Mouse (Mus musculus) kidney, adult 2 months (tissue): Measurements from ENCODE around the gene Ccl28. TPM values are rescaled to one million over a fixed set of nuclear protein-coding genes. Genes with fewer than 3 reads are reported as not detected.

ENCODE experiments used
- DNase-seq: peaks from one replicate; pipeline ENCODE4 v3.0.0; 2021
- H3K27ac ChIP-seq: fragments of 200-500 bp; 2 replicates; pipeline ENCODE4 v1.5.1; 2012; ENCODE audit warnings: low read depth, low read length, control low read depth, inconsistent platforms; ENCODE audit not compliant: insufficient read depth
- H3K27me3 ChIP-seq: fragments of 200-500 bp; replicated peaks from 2 replicates; pipeline ENCODE4 v1.6.1; 2012; ENCODE audit warnings: mild to moderate bottlenecking, moderate library complexity, low read length, inconsistent platforms; ENCODE audit not compliant: control insufficient read depth, insufficient read depth
- H3K36me3 ChIP-seq: fragments of 200-500 bp; 2 replicates; pipeline ENCODE4 v1.6.1; 2012; ENCODE audit warnings: mild to moderate bottlenecking, moderate library complexity, low read length, inconsistent platforms; ENCODE audit not compliant: control insufficient read depth, insufficient read depth
- H3K4me1 ChIP-seq: fragments of 200-500 bp; 2 replicates; pipeline ENCODE4 v1.6.1; 2011; ENCODE audit warnings: low read length; ENCODE audit not compliant: control insufficient read depth, insufficient read depth
- H3K4me3 ChIP-seq: fragments of 200-500 bp; 2 replicates; pipeline ENCODE4 v1.5.1; 2011; ENCODE audit warnings: mild to moderate bottlenecking, low read depth, low read length, control low read depth; ENCODE audit not compliant: insufficient read depth
- CTCF ChIP-seq: fragments of 200-500 bp; conservative IDR thresholded peaks from 2 replicates; pipeline ENCODE4 v1.5.1; 2011; ENCODE audit warnings: low read depth, mild to moderate bottlenecking, control low read depth, low read length, moderate library complexity, mixed read lengths; ENCODE audit not compliant: insufficient read depth, insufficient read length
- POLR2A ChIP-seq: fragments of 200-500 bp; IDR thresholded peaks from one replicate; pipeline ENCODE4 v1.6.1; 2011; ENCODE audit warnings: low read depth, low read length, control low read depth
- WGBS: fragments of 180-500 bp; shearing (Covaris S2); methylation state at CpG from one replicate; pipeline ENCODE4 v1.1.7; 2018; 5-methylcytosine and 5-hydroxymethylcytosine counted together
- polyA plus RNA-seq: library from polyadenylated mRNA; depleted of rRNA; stranded (reverse); fragments of >200 nt; gene quantifications from 2 replicates; pipeline ENCODE4 v1.2.3, GENCODE M21; 2012; rRNA removed

Ccl28 gene
- polyA plus RNA-seq, 1 experiment: 2.3 TPM

DNA sequence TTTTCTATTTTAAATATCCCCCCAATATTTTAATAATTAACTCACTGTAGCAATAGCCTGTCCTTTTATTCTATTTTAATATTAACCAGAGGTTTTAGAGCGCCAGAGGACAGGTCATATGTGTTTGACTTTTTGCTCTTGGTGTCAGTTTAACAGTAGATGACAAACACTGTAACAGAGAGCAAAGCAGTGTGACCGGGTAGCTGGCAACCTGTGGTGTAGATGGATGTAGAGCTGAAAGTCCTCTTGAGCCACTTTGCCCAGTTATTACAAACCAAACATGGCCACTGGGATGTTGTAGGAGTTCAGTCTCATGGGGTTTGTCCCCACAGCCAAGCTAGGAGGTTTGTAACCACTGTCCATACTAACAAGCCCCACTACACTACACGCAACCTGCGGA lies 74.8 kb downstream of the Ccl28 start:
- Histone ChIP-seq H3K27me3 (no peaks in the 10 kb centered on the region), H3K36me3 (peaks cover 24% of the 10 kb centered on the region), H3K27ac (peak overlapping the region; percentile 98), H3K4me3 (no peak overlapping the region), H3K4me1 (peaks cover 21% of the 10 kb centered on the region; the same call in 1 of the 2 replicates)
- peak; percentile 85 for DNase-seq
- no peak for TF ChIP-seq CTCF
- no peak for TF ChIP-seq POLR2A
- 47% methylated on average over 4 of the region's 4 CpGs for WGBS

Other genes with a start within 250 kb of the Ccl28 start
- 19.8 and 23.9 TPM in 2 replicates for gene Paip1, start 195.2 kb upstream of the Ccl28 start, polyA plus RNA-seq
- 22.3 and 23.3 TPM in 2 replicates for gene 4833420G17Rik, start 161.1 kb upstream of the Ccl28 start, polyA plus RNA-seq
- 7.5 and 9.0 TPM in 2 replicates for gene Tmem267, start 135.8 kb upstream of the Ccl28 start, polyA plus RNA-seq
- gene 3110070M22Rik, start 135.4 kb upstream of the Ccl28 start, polyA plus RNA-seq: 1.9 and 2.7 TPM in 2 replicates
- gene Hmgcs1, start 66.6 kb downstream of the Ccl28 start, polyA plus RNA-seq: 67.5 and 86.3 TPM in 2 replicates
- 0.88 and 1.0 TPM in 2 replicates for gene Nim1k, start 132.1 kb downstream of the Ccl28 start, polyA plus RNA-seq
- gene Zfp131, start 167.1 kb downstream of the Ccl28 start, polyA plus RNA-seq: 4.7 and 5.5 TPM in 2 replicates
- gene AF067063, start 206.4 kb downstream of the Ccl28 start, polyA plus RNA-seq: not detected in 2 replicates
- gene D13Ertd608e, start 212.2 kb downstream of the Ccl28 start, polyA plus RNA-seq: not detected in 2 replicates